Mouse (Mus musculus) spleen, adult 2 months (tissue): ENCODE measurements at regions not wholly inside any gene's neighbourhood (a gene's known extent, or its start where the extent isn't known, plus 50 kb on each side); places are given as distances from the start of the nearest gene placed in this dataset.

ENCODE experiments used
- CTCF ChIP-seq: fragments of 200-500 bp; IDR thresholded peaks from 2 replicates; pipeline ENCODE4 v1.5.1; 2011; ENCODE audit warnings: mild to moderate bottlenecking, inconsistent platforms; ENCODE audit not compliant: insufficient read depth, insufficient read length, insufficient replicate concordance; ENCODE audit errors: extremely low read depth
- POLR2A ChIP-seq: fragments of 200-500 bp; IDR thresholded peaks from 2 replicates; pipeline ENCODE4 v1.6.1; 2011; ENCODE audit warnings: low read depth, low read length, inconsistent platforms

DNA sequence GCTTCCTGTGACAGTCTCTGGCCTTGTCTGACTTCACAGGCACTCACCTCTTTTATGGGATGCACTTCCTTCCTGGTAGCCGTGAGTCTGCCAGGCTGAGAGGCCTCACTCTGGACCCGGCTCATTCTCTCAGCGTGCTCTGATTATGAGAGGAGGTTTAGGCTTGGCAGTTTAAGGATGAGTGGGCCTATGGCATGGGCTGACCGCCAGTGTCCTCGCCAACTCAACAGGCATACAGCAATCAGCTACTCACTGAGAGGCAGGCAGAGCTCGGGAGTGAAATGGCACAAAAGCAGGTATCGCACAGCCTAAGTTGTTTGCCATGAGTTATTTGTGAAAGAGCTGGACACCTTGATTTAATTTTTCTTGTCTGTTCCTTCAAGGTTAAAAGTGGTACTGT, 51.5 kb upstream of the Trpc7 start:
- TF ChIP-seq CTCF (no peak), POLR2A (no peak)
